Mouse (Mus musculus): ENCODE measurements around the gene N4bp1.

Gene N4bp1

DNA sequence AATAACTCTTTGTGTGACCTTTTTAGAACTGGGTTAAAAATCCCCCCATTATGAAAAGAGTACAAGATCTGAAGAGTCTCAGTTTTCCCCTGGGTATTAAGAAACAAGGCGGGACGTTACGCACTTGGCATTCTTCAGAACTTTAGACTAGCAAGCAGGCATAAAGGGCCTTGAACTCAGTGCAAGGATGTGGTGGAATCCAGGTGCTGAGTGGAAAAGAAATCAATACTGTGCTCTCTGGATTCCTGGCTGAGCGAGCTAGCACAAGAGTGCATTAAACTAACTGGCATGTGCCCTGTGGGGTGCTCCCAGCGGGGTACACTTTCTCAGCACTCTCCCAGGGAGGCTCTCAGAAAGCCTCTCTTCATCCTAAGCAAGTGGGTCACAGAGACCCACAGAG lies 122.3 kb downstream of the N4bp1 start:
- DNase-seq (ENCODE audit: low spot score in 2 of 2), result no peak

DNA sequence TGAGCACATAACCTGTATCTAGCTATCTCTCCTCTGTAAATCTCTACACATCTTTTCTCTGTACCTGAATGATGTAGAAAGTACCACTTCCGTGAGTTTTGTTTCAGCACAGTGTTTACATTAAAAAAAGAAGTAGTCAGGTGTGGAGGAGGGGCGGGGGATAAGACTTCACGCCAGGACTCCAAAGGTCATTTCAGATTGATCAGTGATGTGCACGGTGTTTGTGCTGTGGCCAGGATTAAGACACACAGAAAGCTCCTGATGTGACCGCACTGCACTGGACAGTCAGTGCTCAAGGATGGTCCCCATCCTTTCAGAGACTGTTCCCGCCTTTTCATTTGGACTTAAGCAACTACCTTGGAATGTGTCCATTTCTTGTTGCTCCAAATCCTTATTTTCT lies 124.3 kb downstream of the N4bp1 start:
- DNase-seq (ENCODE audit: low spot score in 2 of 2), result no peak

DNA sequence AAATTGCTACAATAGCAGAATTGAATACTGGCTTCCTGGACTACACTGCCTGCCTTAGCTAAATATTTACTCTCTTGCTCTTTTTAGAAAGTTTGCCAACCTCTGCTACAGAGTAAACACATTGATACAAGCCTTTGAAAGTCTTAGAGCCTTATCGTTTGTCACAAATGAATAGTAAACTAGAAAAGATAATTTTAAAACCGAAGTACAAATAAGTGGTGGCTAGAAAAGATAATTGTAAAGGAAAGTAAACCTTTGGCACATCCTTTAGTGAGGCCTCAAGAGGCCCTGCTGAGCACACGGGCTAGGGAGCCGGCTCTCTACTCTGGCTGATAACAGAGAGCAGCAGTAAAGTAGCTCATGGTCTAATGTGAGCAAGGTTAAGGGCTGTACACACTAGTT lies 126.0 kb downstream of the N4bp1 start:
- no peak for DNase-seq (ENCODE audit: low spot score in 2 of 2)

DNA sequence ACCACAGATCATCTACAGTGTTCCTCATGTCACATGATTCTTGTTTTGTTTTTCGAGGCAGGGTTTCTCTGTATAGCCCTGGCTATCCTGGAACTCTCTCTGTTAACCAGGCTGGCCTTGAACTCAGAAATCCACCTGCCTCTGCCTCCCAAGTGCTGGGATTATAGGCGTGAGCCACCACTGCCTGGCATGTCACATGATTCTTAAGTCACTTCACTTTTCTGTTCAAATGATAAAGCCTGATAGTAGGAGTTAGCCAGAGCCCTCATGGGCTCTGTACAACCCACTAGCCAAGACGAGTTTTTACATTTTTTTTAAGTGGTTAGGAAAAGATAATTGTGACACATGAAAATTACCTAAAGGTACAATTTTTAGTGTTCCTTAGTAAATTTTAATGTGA lies 126.4 kb downstream of the N4bp1 start:
- DNase-seq (ENCODE audit: low spot score in 2 of 2), result no peak

Data from frontal cortex, postnatal 36 days (tissue).